Mouse (Mus musculus) limb, embryonic 10.5 days (tissue): Measurements from ENCODE around the gene Rasl10a. TPM values are rescaled to one million over a fixed set of nuclear protein-coding genes. Genes with fewer than 3 reads are reported as not detected.

Experiments
- DNase-seq: peaks from one replicate; pipeline ENCODE4 v3.0.0-alpha.2; 2017; ENCODE audit warnings: low spot score
- H3K27ac ChIP-seq: fragments of 300-500 bp; sonication (generic); 2 replicates; pipeline ENCODE4 v1.5.1; 2016; ENCODE audit warnings: mild to moderate bottlenecking
- H3K27me3 ChIP-seq: fragments of 300-500 bp; sonication (generic); 2 replicates; pipeline ENCODE4 v1.6.1; 2016; ENCODE audit warnings: low read depth, mild to moderate bottlenecking; ENCODE audit not compliant: poor library complexity, severe bottlenecking
- H3K36me3 ChIP-seq: fragments of 300-500 bp; sonication (generic); 2 replicates; pipeline ENCODE4 v1.6.1; 2016; ENCODE audit warnings: mild to moderate bottlenecking, moderate library complexity
- H3K4me1 ChIP-seq: fragments of 300-500 bp; sonication (generic); 2 replicates; pipeline ENCODE4 v1.6.1; 2016
- H3K4me3 ChIP-seq: fragments of 300-500 bp; sonication (generic); 2 replicates; pipeline ENCODE4 v1.5.1; 2016; ENCODE audit warnings: mild to moderate bottlenecking, moderate library complexity
- H3K9me3 ChIP-seq: fragments of 300-500 bp; sonication (generic); replicated peaks from 2 replicates; pipeline ENCODE4 v1.6.1; 2016; ENCODE audit warnings: mild to moderate bottlenecking
- WGBS: fragments of 180-500 bp; shearing (Covaris S2); methylation state at CpG from one replicate; pipeline ENCODE4 v1.1.7; 2016; 5-methylcytosine and 5-hydroxymethylcytosine counted together
- polyA plus RNA-seq: library from polyadenylated mRNA; unstranded; fragments of >200 nt; fragmentation: Nextera tagmentation; extraction: Ambion mirVana; gene quantifications from 2 replicates; pipeline ENCODE4 v1.2.1, GENCODE M21; 2016

Gene Rasl10a
- 0.34 and 0.51 TPM in 2 replicates for polyA plus RNA-seq

GRCm38 (mm10) chr11:5057856-5058641, at the start of gene Rasl10a:
Gene Rasl10a, plus strand, starts transcription at chr11:5058128.
- 2% methylated on average over 68 of the region's 77 CpGs for WGBS
- Histone ChIP-seq H3K27ac (0 out of 2 replicates have a peak within 1 kb of the TSS, but pooled peaks have one; percentile 9), H3K4me1 (peaks cover 63% of the 10 kb centered on the region), H3K4me3 (peak within 1 kb of the TSS; percentile 48), H3K9me3 (no peaks in the 10 kb centered on the region), H3K36me3 (peaks cover 4% of the 10 kb centered on the region; the same call in 1 of the 2 replicates), H3K27me3 (peaks cover 89% of the 10 kb centered on the region)
- peak; percentile 72 for DNase-seq

GRCm38 (mm10) chr11:5008867-5009266, 49.1 kb upstream of the Rasl10a start:
- H3K4me3 ChIP-seq: no peak overlapping the region
- peaks cover 24% of the 10 kb centered on the region for H3K36me3 ChIP-seq
- no peak overlapping the region for H3K27ac ChIP-seq
- WGBS: 89% methylated on average over 3 of the region's 3 CpGs
- no peaks in the 10 kb centered on the region for H3K9me3 ChIP-seq
- no peaks in the 10 kb centered on the region for H3K4me1 ChIP-seq
- H3K27me3 ChIP-seq: no peaks in the 10 kb centered on the region
- DNase-seq: no peak

GRCm38 (mm10) chr11:5009354-5010074, 48.4 kb upstream of the Rasl10a start:
- DNase-seq: no peak
- no peak overlapping the region for H3K4me3 ChIP-seq
- H3K9me3 ChIP-seq: no peaks in the 10 kb centered on the region
- 88% methylated on average over 3 of the region's 3 CpGs for WGBS
- no peaks in the 10 kb centered on the region for H3K4me1 ChIP-seq
- no peaks in the 10 kb centered on the region for H3K27me3 ChIP-seq
- H3K27ac ChIP-seq: no peak overlapping the region
- peaks cover 30% of the 10 kb centered on the region for H3K36me3 ChIP-seq

- WGBS: 92% methylated on average over 1 of the region's 1 CpGs
- Histone ChIP-seq H3K9me3 (no peaks in the 10 kb centered on the region), H3K4me1 (no peaks in the 10 kb centered on the region), H3K27me3 (no peaks in the 10 kb centered on the region), H3K4me3 (no peak overlapping the region), H3K36me3 (peaks cover 36% of the 10 kb centered on the region), H3K27ac (no peak overlapping the region)
- DNase-seq: no peak
Observed at GRCm38 (mm10) chr11:5010205-5010604, 47.7 kb upstream of the Rasl10a start.

- Histone ChIP-seq H3K27ac (no peak overlapping the region), H3K4me1 (no peaks in the 10 kb centered on the region), H3K27me3 (no peaks in the 10 kb centered on the region), H3K9me3 (no peaks in the 10 kb centered on the region), H3K4me3 (no peak overlapping the region), H3K36me3 (peaks cover 48% of the 10 kb centered on the region)
- WGBS: 86% methylated on average over 1 of the region's 1 CpGs
- DNase-seq: no peak
Observed at GRCm38 (mm10) chr11:5011480-5011879, 46.4 kb upstream of the Rasl10a start.

GRCm38 (mm10) chr11:5012213-5012715, 45.7 kb upstream of the Rasl10a start:
- Histone ChIP-seq H3K36me3 (peaks cover 56% of the 10 kb centered on the region), H3K27me3 (no peaks in the 10 kb centered on the region), H3K9me3 (no peaks in the 10 kb centered on the region), H3K27ac (no peak overlapping the region), H3K4me3 (no peak overlapping the region), H3K4me1 (no peaks in the 10 kb centered on the region)
- no peak for DNase-seq
- WGBS: 89% methylated on average over 5 of the region's 5 CpGs

DNA sequence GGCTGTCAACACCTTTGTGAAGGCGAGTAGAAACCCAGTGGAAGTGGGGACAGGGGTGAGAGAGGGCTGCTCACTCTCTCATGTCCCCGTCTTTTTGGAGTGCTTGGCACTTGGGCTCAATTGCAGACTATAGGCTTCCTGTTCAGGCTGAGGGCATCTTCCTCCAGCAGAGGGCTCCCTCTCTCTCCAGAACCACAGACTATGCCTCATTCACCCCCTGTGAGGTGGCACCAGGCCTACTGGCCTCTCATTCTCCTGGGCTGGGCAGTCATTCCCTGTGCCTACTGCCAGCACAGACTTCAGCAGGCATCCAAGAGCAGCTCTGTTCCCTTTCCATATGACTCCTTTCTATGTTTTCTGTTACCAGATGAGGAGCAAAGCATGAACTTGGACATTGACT, 42.2 kb upstream of the Rasl10a start:
- Histone ChIP-seq H3K36me3 (peaks cover 83% of the 10 kb centered on the region), H3K4me1 (no peaks in the 10 kb centered on the region), H3K27ac (no peak overlapping the region), H3K27me3 (no peaks in the 10 kb centered on the region), H3K9me3 (no peaks in the 10 kb centered on the region), H3K4me3 (no peak overlapping the region)
- 64% methylated on average over 2 of the region's 2 CpGs for WGBS
- DNase-seq: peak; percentile 35

- WGBS: 91% methylated on average over 5 of the region's 5 CpGs
- Histone ChIP-seq H3K9me3 (no peaks in the 10 kb centered on the region), H3K36me3 (peaks cover 84% of the 10 kb centered on the region), H3K27ac (no peak overlapping the region), H3K4me1 (no peaks in the 10 kb centered on the region), H3K4me3 (no peak overlapping the region), H3K27me3 (no peaks in the 10 kb centered on the region)
- DNase-seq: no peak
Observed at GRCm38 (mm10) chr11:5016286-5016685, 41.6 kb upstream of the Rasl10a start.

GRCm38 (mm10) chr11:5017506-5017905, 40.4 kb upstream of the Rasl10a start:
- H3K36me3 ChIP-seq: peaks cover 82% of the 10 kb centered on the region
- H3K27me3 ChIP-seq: no peaks in the 10 kb centered on the region
- H3K9me3 ChIP-seq: no peaks in the 10 kb centered on the region
- 72% methylated on average over 6 of the region's 6 CpGs for WGBS
- H3K4me1 ChIP-seq: no peaks in the 10 kb centered on the region
- H3K4me3 ChIP-seq: no peak overlapping the region
- no peak for DNase-seq
- no peak overlapping the region for H3K27ac ChIP-seq

DNA sequence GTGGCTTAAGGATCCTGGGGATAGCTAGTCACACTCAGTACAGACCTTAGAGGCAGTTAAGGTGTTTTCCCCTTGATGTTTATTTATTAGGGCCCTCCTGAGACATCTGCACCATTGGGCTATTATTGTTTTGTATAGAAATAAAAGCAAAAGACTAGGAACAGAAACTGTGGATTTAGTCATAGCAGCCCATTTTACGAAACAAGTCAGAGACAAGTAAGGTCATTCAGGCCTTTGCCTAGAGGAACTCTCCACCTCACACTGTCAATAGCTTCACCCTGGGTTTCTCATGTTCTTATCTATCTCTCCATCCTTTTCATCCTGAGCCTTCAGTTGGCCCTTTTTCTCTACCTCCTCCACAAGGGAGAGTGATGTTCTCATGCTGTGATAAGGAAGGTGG, 32.8 kb upstream of the Rasl10a start:
- H3K27ac ChIP-seq: no peak overlapping the region
- no peaks in the 10 kb centered on the region for H3K9me3 ChIP-seq
- peaks cover 80% of the 10 kb centered on the region for H3K36me3 ChIP-seq
- H3K4me1 ChIP-seq: no peaks in the 10 kb centered on the region
- WGBS: 100% methylated on average over 1 of the region's 1 CpGs
- no peak overlapping the region for H3K4me3 ChIP-seq
- DNase-seq: no peak
- H3K27me3 ChIP-seq: no peaks in the 10 kb centered on the region

DNA sequence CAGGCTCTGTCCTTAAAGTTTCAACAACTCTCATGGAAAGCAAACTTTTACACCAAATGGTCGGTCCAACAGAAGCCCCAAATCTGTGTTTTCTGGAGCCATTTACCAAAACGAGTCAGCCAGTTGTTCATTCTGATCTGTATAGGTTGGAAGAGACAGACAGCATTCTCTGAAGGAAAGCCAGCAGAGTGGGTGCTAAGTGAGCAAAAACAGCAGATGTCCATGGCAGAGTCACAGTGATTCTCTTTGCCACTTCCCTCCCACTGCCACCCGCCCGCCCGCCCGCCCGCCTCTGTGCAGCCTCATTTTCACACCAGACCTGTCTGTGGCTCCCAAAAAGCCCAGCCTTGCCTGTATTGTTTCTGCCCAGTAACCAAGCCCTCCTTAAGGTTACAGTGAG, 29.7 kb upstream of the Rasl10a start:
- Histone ChIP-seq H3K27ac (no peak overlapping the region), H3K4me1 (no peaks in the 10 kb centered on the region), H3K36me3 (peaks cover 94% of the 10 kb centered on the region), H3K9me3 (no peaks in the 10 kb centered on the region), H3K27me3 (no peaks in the 10 kb centered on the region), H3K4me3 (no peak overlapping the region)
- WGBS: 96% methylated on average over 7 of the region's 7 CpGs
- no peak for DNase-seq

GRCm38 (mm10) chr11:5032706-5033105, 25.2 kb upstream of the Rasl10a start:
- no peaks in the 10 kb centered on the region for H3K9me3 ChIP-seq
- H3K4me3 ChIP-seq: no peak overlapping the region
- H3K4me1 ChIP-seq: no peaks in the 10 kb centered on the region
- H3K27me3 ChIP-seq: no peaks in the 10 kb centered on the region
- DNase-seq: no peak
- H3K27ac ChIP-seq: no peak overlapping the region
- peaks cover 95% of the 10 kb centered on the region for H3K36me3 ChIP-seq
- WGBS: 94% methylated on average over 10 of the region's 10 CpGs

- H3K9me3 ChIP-seq: no peaks in the 10 kb centered on the region
- no peaks in the 10 kb centered on the region for H3K4me1 ChIP-seq
- H3K27ac ChIP-seq: no peak overlapping the region
- H3K36me3 ChIP-seq: peaks cover 95% of the 10 kb centered on the region
- no peak overlapping the region for H3K4me3 ChIP-seq
- 98% methylated on average over 3 of the region's 3 CpGs for WGBS
- no peaks in the 10 kb centered on the region for H3K27me3 ChIP-seq
- no peak for DNase-seq
Observed at GRCm38 (mm10) chr11:5033136-5033535, 24.8 kb upstream of the Rasl10a start.
